Mouse (Mus musculus) bone marrow, adult 2 months (tissue): Measurements from ENCODE around the gene Setd1a. TPM values are rescaled to one million over a fixed set of nuclear protein-coding genes. Genes with fewer than 3 reads are reported as not detected.

ENCODE experiments used
- H3K27ac ChIP-seq: fragments of 200-500 bp; 2 replicates; pipeline ENCODE4 v1.5.1; 2012; ENCODE audit warnings: low read depth, mild to moderate bottlenecking, control low read depth, inconsistent platforms, low read length; ENCODE audit not compliant: control insufficient read depth, poor library complexity, insufficient read depth
- H3K4me1 ChIP-seq: fragments of 200-500 bp; 2 replicates; pipeline ENCODE4 v1.6.1; 2011; ENCODE audit warnings: low read length; ENCODE audit not compliant: control insufficient read depth, insufficient read depth
- H3K4me3 ChIP-seq: fragments of 200-500 bp; replicated peaks from 2 replicates; pipeline ENCODE3; 2011; ENCODE audit warnings: mild to moderate bottlenecking, low read depth, low read length, control low read depth; ENCODE audit not compliant: control insufficient read depth
- CTCF ChIP-seq: fragments of 200-500 bp; IDR thresholded peaks from 2 replicates; pipeline ENCODE4 v1.5.1; 2011; ENCODE audit warnings: low read length, control low read depth; ENCODE audit not compliant: control insufficient read depth, insufficient read depth
- POLR2A ChIP-seq: fragments of 200-500 bp; IDR thresholded peaks from 2 replicates; pipeline ENCODE4 v1.6.1; 2011; ENCODE audit warnings: low read depth, mild to moderate bottlenecking, control low read depth, low read length, borderline replicate concordance; ENCODE audit not compliant: control insufficient read depth
- WGBS: fragments of 180-500 bp; shearing (Covaris S2); methylation state at CpG from one replicate; pipeline ENCODE4 v1.1.7; 2018; 5-methylcytosine and 5-hydroxymethylcytosine counted together
- polyA plus RNA-seq: library from polyadenylated mRNA; stranded (reverse); fragments of >200 nt; gene quantifications from 2 replicates; pipeline ENCODE4 v1.2.4, GENCODE M21; 2011; ENCODE audit warnings: low replicate concordance; ENCODE audit not compliant: missing spikeins, insufficient read depth, insufficient read length

Gene Setd1a
- polyA plus RNA-seq, 1 experiment, result 36.3 TPM

DNA sequence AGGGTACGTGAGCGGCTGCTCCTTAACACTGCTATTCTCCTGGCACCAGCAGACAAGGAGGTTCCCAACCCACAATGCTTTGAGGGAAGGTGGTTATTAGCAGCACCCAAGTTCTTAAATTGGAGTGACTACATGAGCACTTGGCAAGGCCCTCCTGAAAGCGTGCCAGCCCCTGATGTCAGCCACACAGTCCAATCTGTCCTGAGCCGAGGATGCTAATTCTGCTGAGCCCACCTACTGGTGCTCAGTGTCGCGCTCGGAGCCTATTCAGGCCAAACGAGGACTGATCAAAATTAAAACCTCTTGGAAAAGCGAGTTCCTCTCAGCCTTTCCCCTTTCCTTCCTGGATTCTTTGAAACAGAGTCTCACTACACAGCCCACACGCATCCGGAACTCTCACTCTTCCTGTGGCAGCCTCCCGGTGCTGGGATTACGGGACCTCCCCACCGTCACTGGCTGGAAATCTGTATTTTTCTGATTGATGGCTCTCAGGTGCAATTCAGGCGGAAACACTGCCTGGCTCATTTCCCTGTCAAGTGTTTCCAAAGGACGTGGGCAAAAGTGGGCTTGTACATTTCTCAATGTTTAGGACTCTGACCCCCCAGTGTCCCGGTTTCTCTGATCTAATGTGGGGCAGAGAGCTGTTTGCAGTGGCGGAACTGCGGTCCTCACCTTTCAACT, 37.9 kb downstream of the Setd1a start:
- TF ChIP-seq CTCF (no peak), POLR2A (no peak)
- WGBS, result 83% methylated on average over 19 of the region's 19 CpGs
- Histone ChIP-seq H3K4me3 (no peak overlapping the region), H3K4me1 (no peaks in the 10 kb centered on the region), H3K27ac (no peak overlapping the region)

DNA sequence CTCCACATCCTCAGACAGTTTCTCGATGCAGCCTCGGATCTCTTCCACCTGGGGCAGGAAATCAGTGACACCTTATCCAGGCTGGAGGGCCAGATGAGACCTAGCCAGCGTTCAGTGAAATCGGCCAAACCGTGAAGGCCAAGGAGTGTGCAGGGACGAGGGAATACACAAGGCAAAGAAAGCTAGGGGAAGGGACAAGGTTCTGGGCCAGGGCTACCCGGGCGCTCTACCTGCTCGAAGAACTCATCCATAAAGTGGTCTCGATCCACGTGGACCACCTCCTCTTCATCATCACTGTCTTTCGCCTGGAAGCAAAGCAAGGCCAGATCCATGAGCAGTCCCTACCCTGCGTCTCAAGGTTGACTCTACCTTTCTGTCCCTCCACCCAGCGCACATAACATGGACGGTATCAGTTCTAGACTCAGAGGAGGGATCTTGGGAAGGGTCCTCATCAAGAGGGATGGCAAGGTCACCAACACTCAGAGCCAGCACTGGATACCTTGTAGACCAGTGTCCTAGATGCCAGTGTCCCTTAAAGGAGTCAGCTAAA, 38.7 kb downstream of the Setd1a start:
- no peaks in the 10 kb centered on the region for H3K4me1 ChIP-seq
- no peak overlapping the region for H3K27ac ChIP-seq
- 87% methylated on average over 15 of the region's 15 CpGs for WGBS
- no peak for TF ChIP-seq POLR2A
- no peak for TF ChIP-seq CTCF
- no peak overlapping the region for H3K4me3 ChIP-seq

DNA sequence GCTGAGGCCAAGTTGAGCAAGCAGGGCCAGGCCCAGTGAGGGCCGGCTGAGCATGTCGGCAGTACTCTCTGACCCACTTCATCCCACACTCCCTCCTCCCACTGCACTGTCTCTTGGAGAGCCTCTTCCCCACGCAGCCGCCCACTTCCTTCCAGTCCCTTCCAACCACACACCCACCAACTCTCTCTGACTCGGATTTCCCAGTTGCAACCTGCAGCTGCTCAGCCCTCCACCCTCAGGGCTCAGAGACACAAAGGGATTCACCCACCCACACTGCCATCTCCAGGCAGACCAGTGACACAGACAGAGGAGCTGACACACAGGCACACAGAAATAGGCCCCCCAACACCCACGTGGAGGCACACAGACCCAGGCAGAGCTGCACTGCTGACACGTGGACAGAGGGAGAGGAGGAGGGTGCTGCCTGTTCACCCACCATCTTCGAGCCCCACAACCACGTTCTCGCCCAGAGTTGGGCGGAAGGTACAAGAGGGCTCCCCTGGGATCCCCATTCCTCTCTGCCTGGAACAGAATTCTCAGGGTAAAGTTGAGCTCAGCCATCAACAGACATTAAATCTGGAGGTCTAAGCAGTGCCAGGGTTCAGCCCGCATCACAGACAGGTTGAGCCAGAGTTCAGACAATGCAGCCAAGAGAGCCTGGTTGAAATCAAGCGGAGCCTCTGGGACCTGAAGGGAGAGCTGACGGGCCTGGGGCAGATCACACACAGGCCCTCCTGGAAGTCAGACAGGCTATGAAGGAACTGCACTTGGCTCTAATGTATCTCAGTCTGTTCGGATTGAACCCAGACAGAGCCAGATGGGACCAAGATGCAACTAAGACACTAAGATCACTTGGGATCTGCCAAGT, 39.7 kb downstream of the Setd1a start:
- WGBS, result 36% methylated on average over 15 of the region's 15 CpGs
- Histone ChIP-seq H3K27ac (no peak overlapping the region), H3K4me3 (no peak overlapping the region), H3K4me1 (no peaks in the 10 kb centered on the region)
- no peak for TF ChIP-seq POLR2A
- TF ChIP-seq CTCF, result peak; percentile 47; the same call in 1 of the 2 replicates

DNA sequence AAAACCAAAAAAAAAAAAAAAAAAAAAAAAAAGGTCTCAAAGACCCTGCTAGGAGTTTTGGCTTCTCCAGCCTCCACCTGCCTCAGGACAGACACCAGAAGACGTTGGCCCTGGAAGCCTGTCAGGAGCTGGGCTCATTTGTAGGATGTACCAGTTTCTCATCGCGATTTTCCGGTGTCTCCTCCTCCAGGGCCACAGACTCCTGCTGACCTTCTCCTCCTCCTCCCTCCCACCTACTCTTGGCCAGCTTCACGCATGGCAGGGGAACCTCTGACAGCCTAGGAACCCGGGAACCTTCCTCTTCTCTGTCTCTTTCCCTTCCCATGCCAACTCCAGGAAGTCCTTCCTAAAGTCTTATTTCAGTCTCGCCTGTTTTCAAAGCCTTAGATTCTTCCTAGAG, 40.6 kb downstream of the Setd1a start:
- WGBS, result 79% methylated on average over 7 of the region's 7 CpGs
- Histone ChIP-seq H3K27ac (no peak overlapping the region), H3K4me3 (no peak overlapping the region), H3K4me1 (no peaks in the 10 kb centered on the region)
- TF ChIP-seq CTCF (no peak), POLR2A (no peak)

DNA sequence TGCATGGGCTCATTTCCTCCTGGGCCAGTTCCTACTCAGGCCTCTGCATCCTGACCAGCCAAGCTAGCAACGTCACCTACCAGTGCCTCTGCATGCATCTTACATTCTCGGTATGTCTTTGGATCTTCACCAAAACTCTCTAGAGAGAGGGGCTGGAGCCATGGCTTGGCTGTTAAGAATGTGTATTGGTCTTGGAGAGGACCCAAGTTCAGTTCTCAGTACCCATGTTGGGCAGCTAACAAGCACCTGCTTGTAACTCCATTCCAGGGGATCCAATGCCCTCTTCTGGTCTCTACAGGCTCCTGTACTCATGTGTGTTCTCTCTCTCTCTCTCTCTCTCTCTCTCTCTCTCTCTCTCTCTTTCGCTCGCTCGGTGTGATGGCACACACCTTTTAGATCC, 41.3 kb downstream of the Setd1a start:
- 73% methylated on average over 5 of the region's 5 CpGs for WGBS
- no peaks in the 10 kb centered on the region for H3K4me1 ChIP-seq
- no peak for TF ChIP-seq CTCF
- no peak for TF ChIP-seq POLR2A
- H3K4me3 ChIP-seq, result no peak overlapping the region
- H3K27ac ChIP-seq, result no peak overlapping the region

- no peak for TF ChIP-seq CTCF
- TF ChIP-seq POLR2A, result no peak
- H3K27ac ChIP-seq, result no peak overlapping the region
- WGBS, result 19% methylated on average over 13 of the region's 13 CpGs
- no peaks in the 10 kb centered on the region for H3K4me1 ChIP-seq
- no peak overlapping the region for H3K4me3 ChIP-seq
Measured at GRCm38 (mm10) chr7:127820836-127821509, 44.5 kb downstream of the Setd1a start.

DNA sequence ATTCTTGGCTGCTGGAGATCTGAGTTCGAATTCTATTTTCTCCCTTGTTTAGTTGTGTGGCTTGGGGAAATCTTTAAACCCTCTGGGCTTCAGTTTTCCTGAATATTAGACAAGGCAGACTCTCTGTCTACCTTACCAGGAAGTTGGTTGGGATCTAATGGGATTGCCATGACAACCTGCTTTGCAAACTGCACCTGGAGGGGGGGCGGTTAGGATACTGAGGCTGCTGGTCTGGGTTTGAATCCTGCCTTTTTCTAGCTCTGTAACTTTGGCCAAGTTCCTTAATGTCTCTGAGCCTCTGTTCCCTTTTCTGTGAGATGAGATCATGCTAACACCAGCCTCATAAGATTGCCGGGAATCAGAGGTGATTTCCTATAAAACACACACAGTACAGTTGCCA, 46.0 kb downstream of the Setd1a start:
- 63% methylated on average over 3 of the region's 3 CpGs for WGBS
- no peak overlapping the region for H3K27ac ChIP-seq
- H3K4me1 ChIP-seq, result no peaks in the 10 kb centered on the region
- no peak overlapping the region for H3K4me3 ChIP-seq
- no peak for TF ChIP-seq CTCF
- TF ChIP-seq POLR2A, result no peak
